Mouse (Mus musculus): ENCODE results near the gene Pbx1.

The Pbx1 gene

GRCm38 (mm10) chr1:168260391-168260790 lies 171.7 kb downstream of the Pbx1 start:
- DNase-seq: no peak

GRCm38 (mm10) chr1:168258856-168259255 lies 173.2 kb downstream of the Pbx1 start:
- no peak for DNase-seq

- no peak for DNase-seq
These were observed 176.6 kb downstream of the Pbx1 start for GRCm38 (mm10) chr1:168255347-168255908.

GRCm38 (mm10) chr1:168246968-168247724 lies 184.9 kb downstream of the Pbx1 start:
- DNase-seq: peak; percentile 33

GRCm38 (mm10) chr1:168245539-168245938 lies 186.5 kb downstream of the Pbx1 start:
- peak; percentile 42 for DNase-seq

GRCm38 (mm10) chr1:168243759-168244158 lies 188.3 kb downstream of the Pbx1 start:
- DNase-seq: no peak

GRCm38 (mm10) chr1:168243068-168243467 lies 189.0 kb downstream of the Pbx1 start:
- no peak for DNase-seq

- DNase-seq: no peak
These were observed 190.8 kb downstream of the Pbx1 start for GRCm38 (mm10) chr1:168241316-168241715.

GRCm38 (mm10) chr1:168240846-168241245 lies 191.2 kb downstream of the Pbx1 start:
- no peak for DNase-seq

GRCm38 (mm10) chr1:168240386-168240785 lies 191.7 kb downstream of the Pbx1 start:
- no peak for DNase-seq

- no peak for DNase-seq
These were observed 196.0 kb downstream of the Pbx1 start for GRCm38 (mm10) chr1:168236101-168236500.

GRCm38 (mm10) chr1:168234355-168234754 lies 197.7 kb downstream of the Pbx1 start:
- no peak for DNase-seq

- DNase-seq: no peak
These were observed 198.9 kb downstream of the Pbx1 start for GRCm38 (mm10) chr1:168233182-168233581.

GRCm38 (mm10) chr1:168231548-168232429 lies 200.3 kb downstream of the Pbx1 start:
- DNase-seq: no peak

- no peak for DNase-seq
These were observed 201.2 kb downstream of the Pbx1 start for GRCm38 (mm10) chr1:168230858-168231257.

GRCm38 (mm10) chr1:168230134-168230533 lies 201.9 kb downstream of the Pbx1 start:
- no peak for DNase-seq

- no peak for DNase-seq
These were observed 203.1 kb downstream of the Pbx1 start for GRCm38 (mm10) chr1:168228756-168229526.

- no peak for DNase-seq
These were observed 205.9 kb downstream of the Pbx1 start for GRCm38 (mm10) chr1:168226150-168226549.

- no peak for DNase-seq
These were observed 206.4 kb downstream of the Pbx1 start for GRCm38 (mm10) chr1:168225595-168226127.

- DNase-seq: no peak
These were observed 207.9 kb downstream of the Pbx1 start for GRCm38 (mm10) chr1:168224218-168224617.

- no peak for DNase-seq
These were observed 209.3 kb downstream of the Pbx1 start for GRCm38 (mm10) chr1:168222794-168223193.

- DNase-seq: no peak
These were observed 211.0 kb downstream of the Pbx1 start for GRCm38 (mm10) chr1:168221071-168221521.
